Mouse (Mus musculus) ovary, adult 18-20 months (tissue): ENCODE results near the gene Gm8220.
"Not testable (repeated sequence)": the region's sequence is repeated elsewhere in the genome, so short reads cannot be mapped to it uniquely, and the experiment has no call there.

ENCODE experiments used
- DNase-seq: peaks from one replicate; pipeline ENCODE4 v3.0.0; 2022; ENCODE audit warnings: low spot score, mixed read lengths

Gene Gm8220

GRCm38 (mm10) chr14:44285280-44285679 is at the start of gene Gm8220:
Gene Gm8220, plus strand, starts transcription at chr14:44285580.
- not testable (repeated sequence) for DNase-seq

DNA sequence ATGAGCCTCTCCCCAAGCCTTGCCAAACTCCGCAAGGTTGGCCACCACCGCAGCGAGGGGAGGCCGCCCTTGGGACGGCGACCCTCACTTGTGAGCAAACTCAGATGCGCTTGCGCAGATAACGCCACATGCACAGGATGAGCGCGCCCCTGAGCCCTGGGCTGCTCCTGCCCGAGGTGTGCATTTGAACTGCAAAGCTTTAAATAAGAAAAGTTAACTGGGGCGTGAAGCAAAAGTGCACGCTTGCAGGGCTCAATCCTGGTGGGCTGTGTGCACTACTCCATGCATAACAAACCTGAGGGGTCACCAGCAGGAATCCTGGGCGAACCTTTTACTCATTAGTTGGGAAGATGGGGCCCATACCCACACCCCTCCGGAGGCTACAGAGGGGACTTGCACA is 37.3 kb upstream of the Gm8220 start:
- DNase-seq, result no peak

GRCm38 (mm10) chr14:44312049-44312448 is 26.7 kb downstream of the Gm8220 start:
- DNase-seq, result not testable (repeated sequence)

DNA sequence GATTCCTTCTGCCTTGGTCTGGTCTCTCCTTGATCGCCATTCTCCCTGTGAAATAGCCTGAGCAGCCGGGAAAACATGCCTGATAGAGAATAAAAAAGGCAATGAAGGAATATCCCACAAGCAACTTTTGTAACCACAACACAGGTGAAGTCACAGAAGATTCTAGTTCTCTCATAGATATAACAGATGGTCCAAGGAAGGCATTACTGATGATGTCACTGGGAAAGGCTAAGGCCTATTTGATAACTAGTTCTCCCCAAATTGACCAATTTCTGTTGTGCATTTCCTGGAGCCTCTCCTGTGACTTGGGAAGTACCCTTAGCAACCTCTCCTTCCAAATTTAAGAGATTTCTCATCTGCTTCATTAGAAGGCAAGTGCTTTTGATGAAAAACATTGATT is 53.1 kb downstream of the Gm8220 start, which contains the start of gene Gm5930:
Gm5930 (minus strand) TSS at position 101 of the 400 bp plus-strand sequence.
- DNase-seq, result not testable (repeated sequence)
